Mouse (Mus musculus) CD4-positive naive resting alpha-beta T cell, adult 57 days (primary cell): ENCODE measurements around the gene Smpdl3a. TPM values are rescaled to one million over a fixed set of nuclear protein-coding genes. Genes with fewer than 3 reads are reported as not detected.

Source experiments
- total RNA-seq: library from RNA; stranded (reverse); gene quantifications from one replicate; pipeline ENCODE4 v1.2.4, GENCODE M21; 2023

Gene Smpdl3a
- total RNA-seq = 50.8 TPM

DNA sequence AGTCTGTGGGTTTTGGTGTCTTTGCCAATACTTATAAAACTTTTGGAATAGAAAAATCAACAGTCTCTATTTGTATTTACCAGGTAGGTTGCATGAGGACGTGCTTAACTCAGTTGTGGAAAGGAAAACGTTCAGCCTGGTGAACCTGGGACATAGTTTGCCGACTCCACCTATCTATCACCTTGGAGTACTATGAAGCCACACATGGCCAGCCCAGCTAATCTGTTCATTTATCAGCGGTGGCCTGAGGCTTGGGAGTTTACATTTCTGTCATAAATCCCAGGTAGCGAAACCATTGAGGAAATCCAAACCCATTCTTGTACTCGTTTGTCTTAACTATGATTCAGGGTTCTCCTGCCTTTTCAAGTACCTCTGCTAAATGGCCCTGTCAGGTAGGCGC, at the start of gene Smpdl3a:
Smpdl3a (plus strand) TSS at position 318 of the 400 bp plus-strand sequence.

GRCm38 (mm10) chr10:57784876-57785150, 9.3 kb upstream of the Smpdl3a start, which contains the start of gene Fabp7:
Fabp7 (plus strand) TSS chr10:57784881.

Other genes with a start within 250 kb of the Smpdl3a start
- 3.9 TPM for gene Pkib, start 162.4 kb upstream of the Smpdl3a start, total RNA-seq
- gene Fabp7, start 9.5 kb upstream of the Smpdl3a start, total RNA-seq = not detected